Mouse (Mus musculus): Measurements from ENCODE around the gene 4930524J08Rik.

DNA sequence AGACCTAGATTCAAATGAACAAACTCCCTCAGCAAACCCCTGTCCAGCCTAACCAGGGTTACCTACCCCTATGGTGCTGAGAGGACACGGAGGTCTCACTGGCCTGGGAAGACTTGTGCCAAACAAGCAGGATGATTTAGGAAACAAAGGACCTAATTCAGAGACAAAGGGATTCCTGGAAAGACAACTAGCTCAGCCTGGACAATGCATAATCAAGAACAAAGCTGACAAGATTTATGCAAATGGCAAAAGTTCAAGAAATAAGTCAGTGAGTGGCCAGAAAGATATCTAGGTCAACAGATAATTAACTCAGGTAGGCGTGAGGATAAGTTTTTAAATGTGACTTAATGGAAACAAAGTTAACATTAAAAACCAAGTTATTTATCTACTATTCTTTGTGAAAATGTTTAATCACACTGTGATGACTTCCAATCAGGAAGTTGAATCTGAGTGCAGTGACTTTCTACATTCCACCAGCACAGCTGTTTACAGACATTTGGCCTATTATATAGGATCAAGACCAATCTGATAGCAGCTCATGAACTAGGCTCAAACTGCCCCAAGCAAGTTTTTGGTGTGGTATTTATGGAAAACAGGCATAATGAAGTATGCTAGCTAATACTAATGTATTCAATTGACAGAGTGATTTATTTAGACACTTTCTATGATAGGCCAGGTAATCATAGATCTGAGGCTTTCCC, 19.5 kb upstream of the 4930524J08Rik start:
- no peak for TF ChIP-seq MAX (IDR thresholded peaks at IDR 0.05; ENCODE audit: low read length)
- no peak for TF ChIP-seq PAX5 (IDR thresholded peaks at IDR 0.05; ENCODE audit: low read length)
- no peak for TF ChIP-seq USF1 (IDR thresholded peaks at IDR 0.05; ENCODE audit: low read depth, low read length)
- peak; percentile 12; the same call in 1 of the 2 replicates for TF ChIP-seq POLR2A (IDR thresholded peaks at IDR 0.05; ENCODE audit: low read depth, low read length)
- no peak for TF ChIP-seq MAFK (IDR thresholded peaks at IDR 0.05; ENCODE audit: insufficient replicate concordance, low read length)
- TF ChIP-seq NELFE (IDR thresholded peaks at IDR 0.05; ENCODE audit: low read depth, low read length) = no peak
- TF ChIP-seq USF2 (conservative IDR thresholded peaks at IDR 0.05; ENCODE audit: low read depth, low read length) = no peak
- no peak for TF ChIP-seq HCFC1 (IDR thresholded peaks at IDR 0.05; ENCODE audit: low read depth, low read length)
- TF ChIP-seq CTCF (conservative IDR thresholded peaks at IDR 0.05 in 1 of 2, IDR thresholded peaks at IDR 0.05 in 1 of 2; ENCODE audit: low read depth in 2 of 2, low read length in 2 of 2) = no peak
- no peak for TF ChIP-seq GABPA (IDR thresholded peaks at IDR 0.05; ENCODE audit: insufficient replicate concordance, low read depth, low read length)
- no peak for TF ChIP-seq SMC3 (IDR thresholded peaks at IDR 0.05; ENCODE audit: low read depth, low read length)
- no peak for TF ChIP-seq CHD2 (IDR thresholded peaks at IDR 0.05; ENCODE audit: low read length)
- no peak for TF ChIP-seq MYC (IDR thresholded peaks at IDR 0.05; ENCODE audit: low read depth, low read length)
- no peak for TF ChIP-seq EP300 (IDR thresholded peaks at IDR 0.05; ENCODE audit: low read length)
